Mouse (Mus musculus): Measurements from ENCODE around the gene Acvr1b.

The Acvr1b gene

DNA sequence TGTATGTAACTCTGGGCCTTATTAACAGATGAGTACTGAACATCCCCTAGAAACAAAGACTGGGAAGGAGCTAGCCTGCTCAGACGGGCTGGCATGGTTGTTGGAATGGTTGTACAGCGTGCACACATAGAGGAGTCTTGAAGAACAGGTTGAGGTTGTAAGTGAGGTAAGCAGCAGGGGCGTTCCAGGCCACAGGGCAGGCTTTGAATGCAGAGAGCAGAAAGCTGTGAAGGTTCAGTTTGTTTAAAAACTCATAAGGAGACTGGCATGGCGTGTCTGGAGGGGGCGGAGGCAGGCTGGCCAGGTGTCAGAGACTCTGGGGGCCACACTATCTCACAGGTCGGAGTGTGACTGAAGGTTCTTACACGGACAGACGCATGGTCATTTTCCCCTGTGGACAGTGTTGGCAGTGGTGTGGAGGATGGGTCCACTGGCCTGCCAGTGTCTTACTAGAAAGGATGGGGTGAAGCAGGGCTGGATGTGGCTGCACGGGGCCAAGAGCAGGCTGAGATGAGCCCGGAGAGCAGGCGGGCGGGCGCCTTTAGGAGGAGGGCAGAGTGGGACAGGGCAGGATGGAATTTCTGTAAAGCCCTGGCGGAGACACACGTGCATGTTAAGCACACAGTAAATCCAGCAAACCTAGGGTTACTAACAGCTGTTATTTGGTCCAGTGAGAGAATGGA is 23.8 kb downstream of the Acvr1b start:
- CTCF ChIA-PET, result interaction anchor here (0.6 to 2.9 kb wide), 67 partner anchors 8 to 793 kb away, joined by 3 to 23 read pairs (median 4); partner anchors contain the start of genes Acvr1b (in 3 of the 4) and Ankrd33 (in 1 of the 4)
- POLR2A ChIA-PET, result interaction anchor here in 2 of 4 experiments (0.6 to 1.8 kb wide), 10 partner anchors 8 to 508 kb away, joined by 3 to 6 read pairs (median 4); partner anchors contain the start of gene Acvr1b (in 1 of the 2)

- POLR2A ChIA-PET, result interaction anchor here in 2 of 4 experiments (0.6 to 1.8 kb wide), 9 partner anchors 9 to 508 kb away, joined by 3 to 6 read pairs (median 4); partner anchors contain the start of gene Acvr1b (in 1 of the 2)
- CTCF ChIA-PET, result interaction anchor here (0.5 to 2.9 kb wide), 71 partner anchors 9 to 982 kb away, joined by 3 to 23 read pairs (median 4); partner anchors contain the start of genes Acvr1b (in 3 of the 4) and Ankrd33 (in 1 of the 4)
Measured at GRCm38 (mm10) chr15:101198218-101198617, 24.4 kb downstream of the Acvr1b start.

- ChIA-PET POLR2A (interaction anchor here in 1 of 4 experiments (0.6 to 1.2 kb wide), 2 partner anchors 15 to 26 kb away, joined by 3 to 4 read pairs; no protein-coding TSS in a partner anchor), CTCF (interaction anchor here (0.5 to 2.9 kb wide), 14 partner anchors 10 to 268 kb away, joined by 3 to 23 read pairs (median 4); no protein-coding TSS in a partner anchor)
Measured at GRCm38 (mm10) chr15:101198850-101199249, 25.0 kb downstream of the Acvr1b start.

DNA sequence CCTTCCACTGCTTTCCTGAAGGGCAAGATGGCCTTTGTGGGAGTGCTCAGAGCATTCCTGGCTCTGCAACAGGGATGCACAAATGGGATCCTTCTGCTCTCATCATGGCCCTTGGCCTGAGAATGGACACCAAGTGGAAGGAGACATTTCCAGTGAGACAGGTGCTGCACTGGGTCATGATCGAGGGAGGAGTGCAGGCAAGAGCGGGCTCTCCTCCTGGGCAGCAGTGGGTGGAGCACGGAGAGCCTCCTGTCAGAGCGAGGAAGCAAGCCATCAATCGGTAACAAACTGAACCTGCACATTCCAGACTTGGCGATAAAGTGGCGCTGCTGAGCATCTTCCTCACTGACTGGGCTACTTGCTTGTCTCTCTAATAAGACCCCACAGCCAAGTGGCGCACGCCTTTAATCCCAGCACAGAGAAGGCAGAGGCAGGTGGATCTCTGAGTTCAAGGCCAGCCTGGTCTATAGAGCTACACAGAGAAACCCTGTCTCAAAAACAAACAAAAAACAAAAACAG is 27.0 kb downstream of the Acvr1b start:
- ChIA-PET POLR2A (interaction anchor here in 1 of 4 experiments (0.6 kb wide), 1 partner anchor 826 kb away, joined by 3 read pairs; no protein-coding TSS in a partner anchor), CTCF (interaction anchor here in 2 of 4 experiments (1.1 to 2.4 kb wide), 5 partner anchors 9 to 115 kb away, joined by 3 to 8 read pairs (median 6); no protein-coding TSS in a partner anchor)

- CTCF ChIA-PET, result interaction anchor here in 2 of 4 experiments (1.1 to 2.4 kb wide), 5 partner anchors 9 to 115 kb away, joined by 3 to 8 read pairs (median 4); no protein-coding TSS in a partner anchor
- POLR2A ChIA-PET, result interaction anchor here in 1 of 4 experiments (0.5 kb wide), 1 partner anchor 1198 kb away, joined by 3 read pairs; no protein-coding TSS in a partner anchor
Measured at GRCm38 (mm10) chr15:101201414-101201813, 27.5 kb downstream of the Acvr1b start.

DNA sequence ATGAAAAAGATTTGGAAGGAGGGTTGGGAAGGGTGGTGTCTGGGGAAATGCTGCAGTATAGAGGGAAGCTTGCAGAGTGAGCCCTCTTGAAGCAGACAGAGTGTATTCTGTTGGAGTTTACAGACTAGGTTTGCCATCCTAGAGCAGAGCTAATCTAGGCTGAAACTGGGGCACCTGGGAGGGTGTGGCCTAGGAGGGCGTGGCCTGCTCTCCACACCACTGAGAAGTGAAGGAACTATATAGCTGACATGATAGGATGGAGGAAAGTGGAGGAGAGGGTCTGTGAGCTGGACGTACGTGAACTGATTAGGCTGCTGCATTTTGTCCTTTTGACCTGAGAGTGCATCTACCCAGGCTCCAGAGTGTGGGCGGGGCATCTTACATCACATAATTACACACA is 29.8 kb downstream of the Acvr1b start:
- CTCF ChIA-PET, result interaction anchor here in 2 of 4 experiments (0.6 to 4.1 kb wide), 8 partner anchors 9 to 112 kb away, joined by 3 to 15 read pairs (median 4); no protein-coding TSS in a partner anchor
- POLR2A ChIA-PET, result interaction anchor here in 2 of 4 experiments (0.9 to 2.3 kb wide), 7 partner anchors 9 to 68 kb away, joined by 3 to 5 read pairs (median 4); no protein-coding TSS in a partner anchor

DNA sequence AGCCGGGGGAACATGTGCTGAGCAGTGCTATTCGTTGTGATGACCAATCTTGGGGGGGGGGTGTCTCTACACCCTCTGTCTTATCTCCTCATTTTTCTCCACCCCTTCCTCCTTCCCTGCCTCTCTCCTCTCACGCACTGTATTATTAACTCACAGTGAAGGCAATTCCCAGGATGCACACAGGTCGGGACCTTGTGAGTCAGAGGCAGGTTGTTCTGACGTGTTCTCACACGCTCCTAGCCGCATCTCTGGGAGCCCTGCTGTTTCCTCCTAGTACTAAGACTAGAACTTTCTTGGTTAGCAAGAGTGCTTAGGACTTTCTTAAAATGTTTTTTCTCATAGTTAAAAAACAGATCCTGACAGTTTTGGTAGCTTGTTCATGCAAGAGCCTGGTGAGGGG is 30.9 kb downstream of the Acvr1b start:
- CTCF ChIA-PET, result interaction anchor here in 2 of 4 experiments (1.7 to 4.1 kb wide), 3 partner anchors 17 to 36 kb away, joined by 5 to 15 read pairs (median 6); no protein-coding TSS in a partner anchor
- POLR2A ChIA-PET, result interaction anchor here in 2 of 4 experiments (0.8 to 2.3 kb wide), 6 partner anchors 10 to 112 kb away, joined by 3 to 4 read pairs (median 4); no protein-coding TSS in a partner anchor

- ChIA-PET CTCF (interaction anchor here (0.5 to 5.1 kb wide), 30 partner anchors 10 to 1603 kb away, joined by 3 to 26 read pairs (median 4); partner anchors contain the start of gene Grasp (in 1 of the 4)), POLR2A (interaction anchor here in 3 of 4 experiments (0.8 to 2.6 kb wide), 10 partner anchors 11 to 100 kb away, joined by 3 to 9 read pairs (median 4); no protein-coding TSS in a partner anchor)
Measured at GRCm38 (mm10) chr15:101210228-101210627, 36.4 kb downstream of the Acvr1b start.

DNA sequence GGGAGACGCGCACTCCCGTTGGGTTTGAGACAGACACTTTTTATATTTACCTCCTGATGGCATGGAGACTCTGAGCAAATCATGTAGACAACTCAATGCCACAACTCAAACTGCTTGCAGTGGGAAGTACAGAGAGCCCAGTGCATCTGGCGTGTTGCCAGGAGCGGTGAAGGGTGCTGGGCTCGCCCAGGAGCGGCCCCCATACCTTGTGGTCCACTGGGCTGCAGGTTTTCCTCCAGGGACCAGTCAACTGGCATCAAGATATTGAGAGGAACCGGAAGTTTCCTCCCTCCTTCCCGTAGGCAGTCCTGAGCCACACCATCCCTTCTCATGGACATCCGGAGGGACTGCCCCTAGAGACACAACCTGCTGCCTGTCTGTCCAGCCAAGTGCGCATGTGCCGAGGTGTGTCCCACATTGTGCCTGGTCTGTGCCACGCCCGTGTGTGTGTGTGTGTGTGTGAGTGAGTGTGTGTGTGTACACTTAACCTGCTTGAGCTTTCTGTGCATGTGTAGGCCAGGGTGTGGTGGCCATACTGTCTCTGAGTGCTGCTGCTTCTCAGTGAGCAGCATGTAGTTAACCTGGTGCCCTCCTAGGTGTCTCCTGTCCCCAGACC is 37.2 kb downstream of the Acvr1b start:
- CTCF ChIA-PET, result interaction anchor here in 3 of 4 experiments (0.5 to 5.1 kb wide), 21 partner anchors 10 to 793 kb away, joined by 3 to 26 read pairs (median 5); partner anchors contain the start of gene Krt8 (in 1 of the 3)
- POLR2A ChIA-PET, result interaction anchor here in 1 of 4 experiments (0.6 to 2.6 kb wide), 7 partner anchors 10 to 100 kb away, joined by 3 to 9 read pairs (median 5); no protein-coding TSS in a partner anchor

DNA sequence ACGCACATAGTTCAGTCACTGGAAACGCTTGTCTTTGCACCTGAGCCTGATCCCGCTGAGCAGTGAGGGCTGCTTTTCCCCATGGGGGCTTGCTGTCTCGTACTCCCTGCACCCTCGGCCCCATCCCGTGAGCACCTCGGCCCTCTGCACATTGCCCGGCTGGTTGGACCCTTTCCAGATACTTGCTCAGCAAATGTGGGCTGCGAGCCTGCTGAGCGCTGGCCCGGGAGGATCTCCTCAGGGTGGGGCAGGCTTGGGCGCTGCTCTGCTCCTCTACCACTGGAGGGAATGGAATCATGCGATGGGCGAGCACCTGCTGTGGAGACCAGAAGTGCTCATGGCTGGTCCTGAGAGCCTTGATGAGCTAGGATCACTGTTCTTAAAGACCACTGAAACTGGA is 38.6 kb downstream of the Acvr1b start:
- ChIA-PET CTCF (interaction anchor here in 3 of 4 experiments (0.6 to 5.1 kb wide), 10 partner anchors 9 to 115 kb away, joined by 3 to 26 read pairs (median 3); no protein-coding TSS in a partner anchor), POLR2A (interaction anchor here in 3 of 4 experiments (0.8 to 1.3 kb wide), 4 partner anchors 10 to 71 kb away, joined by 3 to 5 read pairs (median 3); partner anchors contain the start of gene Grasp (in 1 of the 3))

GRCm38 (mm10) chr15:101215136-101215535 is 41.3 kb downstream of the Acvr1b start:
- CTCF ChIA-PET, result interaction anchor here in 2 of 4 experiments (0.5 to 0.6 kb wide), 2 partner anchors 17 to 118 kb away, joined by 3 to 5 read pairs; no protein-coding TSS in a partner anchor
- POLR2A ChIA-PET, result interaction anchor here in 2 of 4 experiments (0.8 to 1.5 kb wide), 4 partner anchors 10 to 26 kb away, joined by 3 read pairs; no protein-coding TSS in a partner anchor

GRCm38 (mm10) chr15:101216036-101216435 is 42.2 kb downstream of the Acvr1b start:
- CTCF ChIA-PET, result interaction anchor here in 2 of 4 experiments (0.7 kb wide), 2 partner anchors 25 to 1147 kb away, joined by 3 to 4 read pairs; no protein-coding TSS in a partner anchor
- POLR2A ChIA-PET, result interaction anchor here in 2 of 4 experiments (1.1 to 1.8 kb wide), 4 partner anchors 11 to 77 kb away, joined by 3 to 5 read pairs (median 3); no protein-coding TSS in a partner anchor

DNA sequence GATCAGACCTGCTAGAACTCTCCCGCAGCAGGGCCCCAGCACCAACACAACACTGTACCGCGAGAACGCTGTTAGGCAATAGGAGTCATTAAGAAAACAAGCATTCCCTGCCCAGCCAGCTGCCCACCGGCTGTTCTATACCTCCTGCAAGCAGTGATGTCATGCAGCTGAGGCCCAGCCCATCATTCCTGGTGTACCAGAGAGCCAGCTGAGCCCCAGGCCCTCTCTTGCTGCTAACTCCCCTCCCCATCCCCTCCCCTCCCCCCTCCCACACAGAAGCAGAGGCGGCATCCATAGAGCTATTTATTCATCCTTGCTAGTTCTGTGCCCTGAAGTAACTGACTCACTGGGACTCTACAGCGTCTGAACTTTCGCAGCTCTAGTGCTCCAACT is 47.0 kb downstream of the Acvr1b start:
- CTCF ChIA-PET, result interaction anchor here (0.6 to 2.4 kb wide), 47 partner anchors 10 to 1699 kb away, joined by 3 to 59 read pairs (median 6); no protein-coding TSS in a partner anchor
- POLR2A ChIA-PET, result interaction anchor here in 3 of 4 experiments (0.5 to 12.1 kb wide), 22 partner anchors 8 to 763 kb away, joined by 3 to 241 read pairs (median 5); no protein-coding TSS in a partner anchor

DNA sequence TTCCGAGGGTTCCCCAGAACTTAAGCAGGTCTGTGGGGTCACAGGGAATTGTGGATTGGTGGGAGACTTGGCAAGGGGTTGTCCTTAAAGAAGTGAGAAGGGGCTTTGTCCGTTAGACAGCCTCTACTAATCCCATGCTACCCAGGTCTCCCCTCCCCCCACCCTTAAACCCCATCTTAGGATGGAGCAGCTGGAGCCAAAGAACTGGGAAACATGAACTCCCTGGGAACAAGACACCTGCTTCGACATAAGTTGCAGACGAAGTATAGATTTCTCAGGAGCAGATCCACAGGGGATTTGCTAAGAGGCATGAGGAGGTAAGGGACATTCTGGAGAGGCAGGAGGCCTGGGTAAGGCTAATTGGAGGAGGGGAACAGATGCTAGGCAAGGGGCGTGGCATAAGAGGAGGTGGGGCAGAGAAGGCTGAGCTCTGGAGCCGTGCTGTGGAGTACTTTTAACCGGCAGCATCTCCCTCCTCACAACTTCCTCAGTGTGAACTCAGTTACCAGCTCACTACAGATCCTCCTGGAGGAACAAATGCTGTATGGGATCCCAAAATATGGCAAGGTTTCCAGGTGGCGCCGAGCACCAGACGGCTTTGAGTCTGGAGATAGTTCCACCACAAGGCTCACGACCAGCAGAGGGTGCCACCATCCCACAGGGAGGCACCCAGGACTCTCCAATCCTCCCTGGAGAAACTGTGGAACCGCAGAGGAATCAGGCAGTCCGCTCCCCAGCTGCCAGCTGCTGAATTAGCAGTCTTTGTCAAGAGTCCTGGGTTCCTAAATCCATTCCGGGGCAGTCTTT is 47.6 kb downstream of the Acvr1b start:
- ChIA-PET POLR2A (interaction anchor here (0.5 to 12.1 kb wide), 42 partner anchors 8 to 763 kb away, joined by 3 to 241 read pairs (median 4); no protein-coding TSS in a partner anchor), CTCF (interaction anchor here (0.5 to 2.4 kb wide), 67 partner anchors 9 to 1700 kb away, joined by 3 to 59 read pairs (median 5); no protein-coding TSS in a partner anchor)

DNA sequence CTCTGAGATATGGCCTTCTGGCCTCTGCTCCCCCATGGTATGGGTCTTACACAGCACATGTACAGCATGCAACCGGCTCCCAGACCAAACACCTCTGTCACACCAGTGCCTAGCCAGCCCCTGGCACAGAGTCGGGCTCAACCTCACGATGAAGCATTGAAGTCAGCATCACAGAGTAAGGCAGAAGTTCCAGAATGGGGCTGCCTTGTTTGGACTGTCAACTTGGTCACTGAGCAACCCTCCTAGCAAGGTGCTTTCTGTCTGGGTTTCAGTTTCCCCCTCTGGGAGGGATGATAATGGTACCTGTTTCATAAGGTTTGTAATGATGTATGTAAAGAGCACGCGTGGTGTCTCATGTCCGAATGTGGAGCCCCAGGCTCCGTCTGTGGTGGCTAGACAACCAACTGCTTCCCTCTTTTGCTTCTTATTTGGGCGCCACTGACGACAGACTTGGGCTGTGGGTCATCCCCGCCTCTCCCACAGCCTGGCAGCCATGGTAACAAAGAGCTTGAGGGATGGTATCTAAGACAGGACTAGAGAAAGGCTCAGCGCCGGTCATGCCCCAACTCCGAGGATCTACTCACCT is 49.1 kb downstream of the Acvr1b start:
- ChIA-PET POLR2A (interaction anchor here in 3 of 4 experiments (0.6 to 12.1 kb wide), 21 partner anchors 10 to 1169 kb away, joined by 3 to 241 read pairs (median 5); partner anchors contain the start of gene Acvr1b (in 1 of the 3)), CTCF (interaction anchor here (0.6 to 6.0 kb wide), 10 partner anchors 13 to 104 kb away, joined by 3 to 70 read pairs (median 10); no protein-coding TSS in a partner anchor)

DNA sequence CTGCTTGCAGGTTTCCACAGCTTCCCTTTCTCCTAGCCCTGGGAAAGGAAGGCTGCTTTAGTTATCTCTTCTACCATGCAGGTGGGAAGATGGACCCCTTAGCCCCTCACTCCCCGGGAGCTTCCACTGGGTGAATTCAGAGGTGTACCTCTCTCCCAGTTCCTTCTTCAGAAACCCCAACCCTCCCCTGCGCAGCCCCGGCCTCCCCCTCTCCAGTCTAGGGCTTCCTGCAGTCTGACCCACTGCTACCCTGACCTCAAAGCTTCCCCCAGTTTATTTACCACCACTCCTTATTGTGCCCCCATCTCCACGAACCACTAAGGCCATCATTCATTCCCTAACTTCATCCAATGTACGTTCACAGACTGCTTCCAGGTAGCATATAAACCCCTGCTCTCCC is 49.7 kb downstream of the Acvr1b start:
- CTCF ChIA-PET, result interaction anchor here (0.6 to 6.0 kb wide), 13 partner anchors 13 to 811 kb away, joined by 3 to 70 read pairs (median 4); no protein-coding TSS in a partner anchor
- POLR2A ChIA-PET, result interaction anchor here (0.6 to 12.1 kb wide), 25 partner anchors 10 to 1170 kb away, joined by 3 to 241 read pairs (median 4); partner anchors contain the start of gene Acvr1b (in 1 of the 4)
